Mouse (Mus musculus) MEL (cell line): ENCODE measurements at regions not wholly inside any gene's neighbourhood (a gene's known extent, or its start where the extent isn't known, plus 50 kb on each side); places are given as distances from the start of the nearest gene placed in this dataset.

ENCODE experiments used
- BHLHE40 ChIP-seq: IDR thresholded peaks from 2 replicates; pipeline ENCODE4 v1.6.1; 2012; ENCODE audit warnings: low read depth, mild to moderate bottlenecking, inconsistent platforms, low read length, improper control_type of control experiment, borderline replicate concordance
- CHD2 ChIP-seq: IDR thresholded peaks from 2 replicates; pipeline ENCODE4 v1.6.1; 2011; ENCODE audit warnings: low read length, improper control_type of control experiment
- CTCF ChIP-seq, 3 experiments: IDR thresholded peaks in 2 of 3; conservative IDR thresholded peaks in 1 of 3; 2 replicates each; pipeline ENCODE4 v1.5.1; 2011 to 2012; ENCODE audit warnings: low read length in 3 of 3, low read depth in 2 of 3, mild to moderate bottlenecking in 2 of 3, improper control_type of control experiment in 1 of 3, inconsistent platforms in 1 of 3, mixed read lengths in 1 of 3, moderate library complexity in 1 of 3; ENCODE audit not compliant: control insufficient read depth in 1 of 3, insufficient read depth in 1 of 3, poor library complexity in 1 of 3, severe bottlenecking in 1 of 3
- EP300 ChIP-seq, 2 experiments: IDR thresholded peaks; 2 replicates each; pipeline ENCODE4 v1.6.1; 2011; ENCODE audit warnings: improper control_type of control experiment in 2 of 2, low read length in 2 of 2, low read depth in 1 of 2, mild to moderate bottlenecking in 1 of 2
- GABPA ChIP-seq: IDR thresholded peaks from 2 replicates; pipeline ENCODE4 v1.6.1; 2012; ENCODE audit warnings: low read depth, mild to moderate bottlenecking, inconsistent platforms, low read length, improper control_type of control experiment, moderate library complexity
- GATA1 ChIP-seq: IDR thresholded peaks from 2 replicates; pipeline ENCODE4 v1.6.1; 2011; ENCODE audit warnings: low read depth, low read length, improper control_type of control experiment
- JUND ChIP-seq: IDR thresholded peaks from 2 replicates; pipeline ENCODE4 v1.6.1; 2011; ENCODE audit warnings: low read depth, mild to moderate bottlenecking, improper control_type of control experiment, low read length
- NRF1 ChIP-seq: IDR thresholded peaks from 2 replicates; pipeline ENCODE4 v1.6.1; 2014; ENCODE audit warnings: low read depth, mild to moderate bottlenecking, inconsistent platforms, low read length, improper control_type of control experiment, moderate library complexity; ENCODE audit not compliant: poor library complexity, insufficient read depth, severe bottlenecking
- POLR2A ChIP-seq, 2 experiments: IDR thresholded peaks; 2 replicates each; pipeline ENCODE4 v1.6.1; 2011 to 2012; ENCODE audit warnings: low read length in 2 of 2, mild to moderate bottlenecking in 2 of 2, control low read depth in 1 of 2, improper control_type of control experiment in 1 of 2, low read depth in 1 of 2, moderate library complexity in 1 of 2; ENCODE audit not compliant: control insufficient read depth in 1 of 2, insufficient read depth in 1 of 2, poor library complexity in 1 of 2
- TAL1 ChIP-seq: IDR thresholded peaks from 2 replicates; pipeline ENCODE4 v1.6.1; 2012; ENCODE audit warnings: mild to moderate bottlenecking, inconsistent platforms, low read length, moderate library complexity, mixed read lengths
- TBP ChIP-seq: IDR thresholded peaks from 2 replicates; pipeline ENCODE4 v1.8.0; 2011; ENCODE audit warnings: low read depth, low read length, improper control_type of control experiment
- USF1 ChIP-seq: IDR thresholded peaks from 2 replicates; pipeline ENCODE4 v1.6.1; 2014; ENCODE audit warnings: low read depth, mild to moderate bottlenecking, inconsistent platforms, low read length, improper control_type of control experiment, moderate library complexity
- USF2 ChIP-seq, 2 experiments: IDR thresholded peaks; 2 replicates each; pipeline ENCODE4 v1.6.1; 2011 to 2012; ENCODE audit warnings: improper control_type of control experiment in 2 of 2, low read length in 2 of 2, borderline replicate concordance in 1 of 2, inconsistent platforms in 1 of 2, low read depth in 1 of 2, mild to moderate bottlenecking in 1 of 2; ENCODE audit not compliant: insufficient read depth in 1 of 2
- ZC3H11A ChIP-seq: IDR thresholded peaks from 2 replicates; pipeline ENCODE4 v1.6.1; 2012; ENCODE audit warnings: low read depth, mild to moderate bottlenecking, inconsistent platforms, low read length, improper control_type of control experiment

GRCm38 (mm10) chr7:138748442-138748841 lies 97.4 kb upstream of the Ppp2r2d start:
- no peak for TF ChIP-seq ZC3H11A
- no peak for TF ChIP-seq TAL1
- TF ChIP-seq POLR2A (IDR thresholded peaks at IDR 0.05; ENCODE audit: control insufficient read depth in 1 of 2, insufficient read depth in 1 of 2, low read depth in 1 of 2, low read length in 2 of 2, poor library complexity in 1 of 2), result no peak
- no peak for TF ChIP-seq CTCF (IDR thresholded peaks at IDR 0.05 in 2 of 3, conservative IDR thresholded peaks at IDR 0.05 in 1 of 3; ENCODE audit: control insufficient read depth in 1 of 3, insufficient read depth in 1 of 3, low read depth in 2 of 3, low read length in 3 of 3, poor library complexity in 1 of 3, severe bottlenecking in 1 of 3)
- no peak for TF ChIP-seq JUND
- no peak for TF ChIP-seq BHLHE40
- TF ChIP-seq CHD2, result no peak
- TF ChIP-seq USF2 (IDR thresholded peaks at IDR 0.05; ENCODE audit: borderline replicate concordance in 1 of 2, insufficient read depth in 1 of 2, low read depth in 1 of 2, low read length in 2 of 2), result no peak
- no peak for TF ChIP-seq GABPA
- TF ChIP-seq TBP, result no peak
- no peak for TF ChIP-seq NRF1
- TF ChIP-seq EP300 (IDR thresholded peaks at IDR 0.05; ENCODE audit: low read depth in 1 of 2, low read length in 2 of 2), result no peak
- no peak for TF ChIP-seq USF1
- TF ChIP-seq GATA1, result no peak
